Mouse (Mus musculus) cerebellum, postnatal 25 days (tissue): Measurements from ENCODE around the gene Rab11fip4.

Experiments used
- DNase-seq, 2 experiments: peaks; one replicate each; pipeline ENCODE4 v3.0.0; 2021; ENCODE audit warnings: mixed read lengths in 2 of 2

The Rab11fip4 gene

DNA sequence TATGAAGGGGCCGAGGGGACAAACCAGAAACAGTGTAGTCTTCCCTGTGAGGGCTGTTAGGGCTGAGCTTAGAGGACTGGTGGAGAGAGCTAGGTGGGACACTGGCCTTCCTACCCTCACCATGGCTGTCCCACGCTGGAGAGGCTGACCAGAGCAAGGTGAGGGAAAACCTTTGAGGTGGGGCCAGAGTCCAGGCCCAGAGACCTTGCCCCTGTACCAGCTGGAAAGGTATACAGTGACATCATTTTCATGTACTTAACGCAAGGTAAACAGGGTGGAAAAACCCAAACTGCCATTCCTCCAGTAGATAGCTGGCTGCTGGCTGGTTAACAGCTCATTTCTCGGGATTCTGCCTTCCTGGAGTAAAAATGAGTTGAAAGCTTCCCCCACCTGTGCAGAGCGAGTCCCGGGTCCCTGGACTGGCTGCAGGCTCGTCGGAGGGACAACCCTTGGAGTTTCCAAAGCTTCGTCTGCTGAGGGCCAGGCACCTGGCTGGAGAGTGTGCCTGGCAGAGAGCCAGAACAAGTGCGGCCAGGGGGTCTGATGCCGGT, 155.6 kb downstream of the Rab11fip4 start:
- no peak for DNase-seq
